Mouse (Mus musculus) kidney, adult 2 months (tissue): ENCODE results near the gene Nmd3. TPM values are rescaled to one million over a fixed set of nuclear protein-coding genes. Genes with fewer than 3 reads are reported as not detected.
A peak's percentile ranks its signal among the peaks of the same experiment; 100 is the strongest.

Experiments
- DNase-seq: peaks from one replicate; pipeline ENCODE4 v3.0.0; 2021
- H3K27ac ChIP-seq: fragments of 200-500 bp; 2 replicates; pipeline ENCODE4 v1.5.1; 2012; ENCODE audit warnings: low read depth, low read length, control low read depth, inconsistent platforms; ENCODE audit not compliant: insufficient read depth
- H3K27me3 ChIP-seq: fragments of 200-500 bp; replicated peaks from 2 replicates; pipeline ENCODE4 v1.6.1; 2012; ENCODE audit warnings: mild to moderate bottlenecking, moderate library complexity, low read length, inconsistent platforms; ENCODE audit not compliant: control insufficient read depth, insufficient read depth
- H3K36me3 ChIP-seq: fragments of 200-500 bp; 2 replicates; pipeline ENCODE4 v1.6.1; 2012; ENCODE audit warnings: mild to moderate bottlenecking, moderate library complexity, low read length, inconsistent platforms; ENCODE audit not compliant: control insufficient read depth, insufficient read depth
- H3K4me1 ChIP-seq: fragments of 200-500 bp; 2 replicates; pipeline ENCODE4 v1.6.1; 2011; ENCODE audit warnings: low read length; ENCODE audit not compliant: control insufficient read depth, insufficient read depth
- H3K4me3 ChIP-seq: fragments of 200-500 bp; 2 replicates; pipeline ENCODE4 v1.5.1; 2011; ENCODE audit warnings: mild to moderate bottlenecking, low read depth, low read length, control low read depth; ENCODE audit not compliant: insufficient read depth
- CTCF ChIP-seq: fragments of 200-500 bp; conservative IDR thresholded peaks from 2 replicates; pipeline ENCODE4 v1.5.1; 2011; ENCODE audit warnings: low read depth, mild to moderate bottlenecking, control low read depth, low read length, moderate library complexity, mixed read lengths; ENCODE audit not compliant: insufficient read depth, insufficient read length
- POLR2A ChIP-seq: fragments of 200-500 bp; IDR thresholded peaks from one replicate; pipeline ENCODE4 v1.6.1; 2011; ENCODE audit warnings: low read depth, low read length, control low read depth
- WGBS: fragments of 180-500 bp; shearing (Covaris S2); methylation state at CpG from one replicate; pipeline ENCODE4 v1.1.7; 2018; 5-methylcytosine and 5-hydroxymethylcytosine counted together
- polyA plus RNA-seq: library from polyadenylated mRNA; depleted of rRNA; stranded (reverse); fragments of >200 nt; gene quantifications from 2 replicates; pipeline ENCODE4 v1.2.3, GENCODE M21; 2012

Nmd3 gene
- polyA plus RNA-seq, 1 experiment, result 32.0 TPM

GRCm38 (mm10) chr3:69702421-69702820 is 19.4 kb upstream of the Nmd3 start:
- Histone ChIP-seq H3K27me3 (no peaks in the 10 kb centered on the region), H3K27ac (no peak overlapping the region), H3K36me3 (no peaks in the 10 kb centered on the region), H3K4me1 (no peaks in the 10 kb centered on the region), H3K4me3 (no peak overlapping the region)
- no peak for TF ChIP-seq POLR2A
- no peak for TF ChIP-seq CTCF
- DNase-seq, result no peak

- peak; percentile 56 for DNase-seq
- Histone ChIP-seq H3K4me1 (peaks cover 5% of the 10 kb centered on the region; the same call in 1 of the 2 replicates), H3K27ac (no peak overlapping the region), H3K4me3 (no peak overlapping the region), H3K27me3 (no peaks in the 10 kb centered on the region), H3K36me3 (no peaks in the 10 kb centered on the region)
- WGBS, result 26% methylated on average over 12 of the region's 12 CpGs
- TF ChIP-seq POLR2A (no peak), CTCF (no peak)
Observed at GRCm38 (mm10) chr3:69709043-69709929, 12.5 kb upstream of the Nmd3 start.

GRCm38 (mm10) chr3:69711907-69712600 is 9.7 kb upstream of the Nmd3 start:
- TF ChIP-seq CTCF (no peak), POLR2A (no peak)
- H3K4me3 ChIP-seq, result no peak overlapping the region
- no peaks in the 10 kb centered on the region for H3K27me3 ChIP-seq
- peaks cover 5% of the 10 kb centered on the region; the same call in 1 of the 2 replicates for H3K4me1 ChIP-seq
- WGBS, result 56% methylated on average over 8 of the region's 8 CpGs
- no peak overlapping the region for H3K27ac ChIP-seq
- no peak for DNase-seq
- H3K36me3 ChIP-seq, result no peaks in the 10 kb centered on the region

DNA sequence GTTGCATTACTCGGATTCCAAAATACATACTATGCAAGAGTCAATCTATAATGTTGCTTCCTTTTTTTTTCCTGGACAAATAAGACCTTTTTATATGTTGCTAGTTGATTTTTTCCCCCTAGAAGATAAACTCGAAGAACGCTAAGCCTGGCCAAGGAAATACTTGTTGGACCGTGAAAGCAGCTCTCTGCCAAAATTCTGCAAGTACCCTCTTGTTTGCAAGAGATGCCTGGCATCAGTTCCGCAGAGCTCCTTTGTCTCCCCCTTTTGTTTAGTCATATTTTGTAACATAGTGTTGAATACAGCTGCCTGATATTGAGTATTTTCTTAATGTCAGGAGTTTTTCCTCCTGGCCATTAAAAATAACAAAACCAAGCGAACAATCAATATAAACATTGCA is 4.3 kb upstream of the Nmd3 start:
- Histone ChIP-seq H3K27me3 (no peaks in the 10 kb centered on the region), H3K4me3 (no peak overlapping the region), H3K4me1 (no peaks in the 10 kb centered on the region), H3K27ac (no peak overlapping the region), H3K36me3 (no peaks in the 10 kb centered on the region)
- TF ChIP-seq POLR2A (no peak), CTCF (no peak)
- DNase-seq, result no peak
- 77% methylated on average over 6 of the region's 6 CpGs for WGBS

- Histone ChIP-seq H3K4me3 (peak overlapping the region; percentile 96), H3K4me1 (peaks cover 2% of the 10 kb centered on the region; the same call in 1 of the 2 replicates), H3K27me3 (no peaks in the 10 kb centered on the region), H3K36me3 (no peaks in the 10 kb centered on the region), H3K27ac (peak overlapping the region; percentile 25)
- 0 out of 2 replicates have a peak, but pooled peaks have one; percentile 3 for TF ChIP-seq CTCF
- TF ChIP-seq POLR2A, result no peak
- peak; percentile 60 for DNase-seq
- under 1% methylated on average over 58 of the region's 58 CpGs for WGBS
Observed at GRCm38 (mm10) chr3:69722187-69722867, 542 bp downstream of the Nmd3 start.

DNA sequence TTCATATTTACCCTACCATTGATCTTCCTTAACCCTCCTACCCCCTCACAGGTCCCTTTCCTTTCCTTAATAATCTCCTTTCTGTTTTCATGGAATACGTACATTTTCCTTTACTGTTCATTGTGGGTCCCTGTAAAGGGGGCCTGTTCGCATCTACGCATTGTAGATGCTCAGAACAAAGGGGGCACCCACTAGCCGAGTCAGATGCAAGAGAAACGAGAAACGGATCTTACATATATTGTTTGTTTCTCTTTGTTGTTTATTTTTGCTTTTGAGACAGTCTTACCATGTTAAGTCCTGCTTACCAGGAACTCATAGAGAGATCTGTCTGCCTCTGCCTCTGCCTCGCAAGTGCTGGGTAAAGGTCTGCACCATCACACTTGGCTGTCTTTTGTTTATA is 1.4 kb downstream of the Nmd3 start:
- Histone ChIP-seq H3K4me1 (peaks cover 2% of the 10 kb centered on the region; the same call in 1 of the 2 replicates), H3K27me3 (no peaks in the 10 kb centered on the region), H3K36me3 (no peaks in the 10 kb centered on the region), H3K27ac (no peak overlapping the region), H3K4me3 (no peak overlapping the region)
- no peak for TF ChIP-seq POLR2A
- DNase-seq, result no peak
- 59% methylated on average over 7 of the region's 7 CpGs for WGBS

- TF ChIP-seq CTCF (no peak), POLR2A (no peak)
- H3K4me3 ChIP-seq, result no peak overlapping the region
- DNase-seq, result no peak
- no peaks in the 10 kb centered on the region for H3K27me3 ChIP-seq
- H3K36me3 ChIP-seq, result no peaks in the 10 kb centered on the region; the same call in 1 of the 2 replicates
- H3K4me1 ChIP-seq, result no peaks in the 10 kb centered on the region
- no peak overlapping the region for H3K27ac ChIP-seq
Observed at GRCm38 (mm10) chr3:69730930-69731329, 9.1 kb downstream of the Nmd3 start.
